Mouse (Mus musculus) heart, embryonic 16.5 days (tissue): ENCODE measurements around the gene Mecp2. TPM values are rescaled to one million over a fixed set of nuclear protein-coding genes. Genes with fewer than 3 reads are reported as not detected.

Experiments
- ATAC-seq: fragments of 200-750 bp; cut with Nextera tagmentation; replicated peaks from 2 replicates; pipeline ENCODE4 v1.8.0; 2017; ENCODE audit warnings: moderate number of reproducible peaks; ENCODE audit not compliant: insufficient read depth, low FRiP score; ENCODE audit errors: extremely low read depth
- H3K27ac ChIP-seq: fragments of 300-500 bp; sonication (generic); 2 replicates; pipeline ENCODE4 v1.5.1; 2014; ENCODE audit warnings: mild to moderate bottlenecking, low read length, control low read depth, moderate library complexity
- H3K27me3 ChIP-seq: fragments of 300-500 bp; sonication (generic); 2 replicates; pipeline ENCODE4 v1.6.1; 2014; ENCODE audit warnings: low read length, mixed read lengths; ENCODE audit not compliant: control insufficient read depth, insufficient read depth
- H3K36me3 ChIP-seq: fragments of 300-500 bp; sonication (generic); 2 replicates; pipeline ENCODE4 v1.6.1; 2014; ENCODE audit not compliant: control insufficient read depth, insufficient read depth
- H3K4me1 ChIP-seq: fragments of 300-500 bp; sonication (generic); 2 replicates; pipeline ENCODE4 v1.6.1; 2014; ENCODE audit warnings: low read length, mixed read lengths; ENCODE audit not compliant: control insufficient read depth, insufficient read depth
- H3K4me2 ChIP-seq: fragments of 300-500 bp; sonication (generic); 2 replicates; pipeline ENCODE4 v1.6.1; 2014; ENCODE audit warnings: low read depth, mild to moderate bottlenecking, control low read depth, low read length
- H3K4me3 ChIP-seq: fragments of 300-500 bp; sonication (generic); 2 replicates; pipeline ENCODE4 v1.5.1; 2014; ENCODE audit warnings: mild to moderate bottlenecking, control low read depth, low read length
- H3K9ac ChIP-seq: fragments of 300-500 bp; sonication (generic); 2 replicates; pipeline ENCODE4 v1.6.1; 2014; ENCODE audit warnings: low read length, control low read depth
- H3K9me3 ChIP-seq: fragments of 300-500 bp; sonication (generic); replicated peaks from 2 replicates; pipeline ENCODE4 v1.6.1; 2016; ENCODE audit warnings: low read length; ENCODE audit not compliant: control insufficient read depth
- WGBS: fragments of 180-500 bp; shearing (Covaris S2); extraction: QIAGEN DNeasy Blood & Tissue Kit; methylation state at CpG from one replicate; pipeline ENCODE4 v1.1.7; 2014; 5-methylcytosine and 5-hydroxymethylcytosine counted together
- microRNA counts: library from miRNA; unstranded; fragments of <30 nt; microRNA quantifications from one replicate; lab custom pipeline; 2016
- microRNA-seq: library from miRNA; unstranded; fragments of <30 nt; microRNA quantifications from one replicate; pipeline ENCODE4, GENCODE M21; 2017
- polyA plus RNA-seq: library from polyadenylated mRNA; unstranded; fragments of >200 nt; fragmentation: Nextera tagmentation; extraction: Ambion mirVana; gene quantifications from 2 replicates; pipeline ENCODE4 v1.2.1, GENCODE M21; 2015

The Mecp2 gene
- polyA plus RNA-seq, 1 experiment from 2014 or later, result 11.3 TPM

DNA sequence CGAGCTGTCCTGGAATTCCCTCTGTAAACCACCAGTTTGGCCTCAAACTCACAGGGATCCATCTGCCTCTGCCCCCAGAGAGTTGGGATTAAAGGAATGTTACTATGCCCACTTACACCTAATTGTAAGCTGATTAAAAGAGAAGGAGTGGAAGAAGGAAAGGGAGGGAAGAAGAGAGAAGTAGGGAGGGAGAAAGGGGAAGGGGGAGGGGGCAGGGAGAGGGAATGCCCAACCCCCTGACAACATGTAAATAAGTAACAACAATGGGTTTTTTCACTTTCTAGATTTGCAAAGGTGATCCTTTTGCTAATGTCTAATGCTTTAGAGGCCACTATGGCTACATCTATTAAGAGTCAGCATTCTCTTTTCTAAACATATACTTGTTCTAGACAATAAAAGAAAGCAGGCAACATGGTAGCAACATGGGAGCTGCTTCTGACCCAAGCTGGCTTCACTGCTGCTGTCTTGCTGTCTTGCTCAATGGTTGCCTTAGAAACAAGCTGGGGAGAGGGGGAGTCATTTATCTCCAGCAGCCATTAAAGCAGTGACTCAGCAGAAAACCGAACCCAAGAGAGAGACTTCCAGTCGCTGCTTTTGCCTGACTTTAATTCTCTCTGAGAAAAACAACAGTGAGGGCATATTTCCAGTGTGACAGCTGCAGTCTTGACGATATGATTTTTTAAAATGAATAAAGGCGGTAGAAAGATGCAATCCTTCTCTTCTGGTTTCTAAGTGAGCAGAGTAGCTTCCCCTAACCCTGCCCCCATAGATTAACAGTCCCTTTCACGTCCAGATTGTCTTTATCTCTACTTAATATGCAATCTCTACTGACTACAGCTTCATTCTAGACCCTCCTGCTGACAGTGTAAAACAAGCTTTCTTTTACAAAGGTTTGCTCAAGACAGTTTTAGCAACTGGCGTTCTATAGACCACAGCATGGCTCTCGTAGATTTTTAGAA, 136.0 kb downstream of the Mecp2 start:
- Histone ChIP-seq H3K4me2 (no peak overlapping the region), H3K27me3 (no peaks in the 10 kb centered on the region), H3K27ac (no peak overlapping the region; the same call in 1 of the 2 replicates), H3K4me1 (no peaks in the 10 kb centered on the region), H3K9ac (no peak overlapping the region), H3K36me3 (no peaks in the 10 kb centered on the region), H3K9me3 (no peaks in the 10 kb centered on the region), H3K4me3 (no peak overlapping the region)
- WGBS, result 26% methylated on average over 8 of the region's 8 CpGs
- ATAC-seq, result no peak

DNA sequence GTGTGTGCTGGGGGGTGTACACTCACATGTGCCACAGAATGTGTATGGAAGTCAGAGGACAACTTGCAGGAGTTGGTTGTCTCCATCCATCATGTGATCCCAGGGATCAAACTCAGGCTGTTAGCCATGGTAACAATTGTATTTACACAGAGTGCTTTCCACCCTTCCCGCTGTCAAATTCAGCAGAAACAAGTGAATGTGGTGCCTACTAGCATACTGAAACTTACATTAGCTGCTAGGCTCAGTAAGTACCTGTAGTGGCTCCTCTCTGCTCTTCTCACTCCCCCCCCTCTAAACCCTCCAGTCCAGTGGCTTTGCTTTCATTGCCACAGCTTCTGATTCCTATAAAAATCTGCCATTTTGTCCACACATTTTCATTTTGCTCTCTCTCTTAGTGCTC, 157.4 kb downstream of the Mecp2 start:
- no peaks in the 10 kb centered on the region for H3K9me3 ChIP-seq
- 73% methylated on average over 1 of the region's 1 CpGs for WGBS

More for the DNA sequence above, 157.4 kb downstream of the Mecp2 start:
- H3K4me2 ChIP-seq, result no peak overlapping the region
- no peak for ATAC-seq
- no peaks in the 10 kb centered on the region for H3K36me3 ChIP-seq
- H3K4me3 ChIP-seq, result no peak overlapping the region
- H3K4me1 ChIP-seq, result no peaks in the 10 kb centered on the region
- no peak overlapping the region for H3K9ac ChIP-seq
- H3K27ac ChIP-seq, result no peak overlapping the region
- no peaks in the 10 kb centered on the region for H3K27me3 ChIP-seq

MicroRNAs within 50 kb of the gene (microRNA counts, 519-probe panel; counts per million panel counts)
- microRNA mmu-miR-718 (lab: Ali Mortazavi, UCI), result not detected

Small RNAs within 50 kb of the gene (microRNA-seq; reads per million reads assigned to microRNA genes)
- gene Mir5132 (1.2 reads per million), gene Mir718 (not detected)

Other genes with a start within 250 kb of the Mecp2 start
- gene Avpr2, start 243.3 kb downstream of the Mecp2 start, polyA plus RNA-seq, result 0.06 and 0.09 TPM in 2 replicates
- gene L1cam, start 239.3 kb downstream of the Mecp2 start, polyA plus RNA-seq, result 0.60 and 0.77 TPM in 2 replicates
- 3.7 and 4.7 TPM in 2 replicates for gene Arhgap4, start 213.5 kb downstream of the Mecp2 start, polyA plus RNA-seq
- 89.8 and 97.1 TPM in 2 replicates for gene Naa10, start 213.4 kb downstream of the Mecp2 start, polyA plus RNA-seq
- 60.0 and 61.1 TPM in 2 replicates for gene Renbp, start 204.5 kb downstream of the Mecp2 start, polyA plus RNA-seq
- gene Hcfc1, start 169.0 kb downstream of the Mecp2 start, polyA plus RNA-seq, result 27.8 and 28.1 TPM in 2 replicates
- 53.0 and 55.9 TPM in 2 replicates for gene Irak1, start 111.4 kb downstream of the Mecp2 start, polyA plus RNA-seq
- gene Opn1mw, start 7.9 kb downstream of the Mecp2 start, polyA plus RNA-seq, result not detected in 2 replicates
- gene Tex28, start 32.5 kb upstream of the Mecp2 start, polyA plus RNA-seq, result not detected in 2 replicates
- 0.09 and 0.10 TPM in 2 replicates for gene Tktl1, start 41.9 kb upstream of the Mecp2 start, polyA plus RNA-seq
- gene Flna, start 114.5 kb upstream of the Mecp2 start, polyA plus RNA-seq, result 129 and 177 TPM in 2 replicates
- gene Emd, start 119.3 kb upstream of the Mecp2 start, polyA plus RNA-seq, result 13.0 and 16.2 TPM in 2 replicates
- gene Rpl10, start 135.4 kb upstream of the Mecp2 start, polyA plus RNA-seq, result 368 and 465 TPM in 2 replicates
- 77.6 and 87.9 TPM in 2 replicates for gene Taz, start 146.5 kb upstream of the Mecp2 start, polyA plus RNA-seq
- gene Dnase1l1, start 147.0 kb upstream of the Mecp2 start, polyA plus RNA-seq, result 15.7 and 17.3 TPM in 2 replicates
- 126 and 131 TPM in 2 replicates for gene Atp6ap1, start 161.7 kb upstream of the Mecp2 start, polyA plus RNA-seq
- gene Gdi1, start 169.6 kb upstream of the Mecp2 start, polyA plus RNA-seq, result 144 and 150 TPM in 2 replicates
- 55.0 and 56.6 TPM in 2 replicates for gene Fam50a, start 177.7 kb upstream of the Mecp2 start, polyA plus RNA-seq
- 3.3 and 5.6 TPM in 2 replicates for gene Plxna3, start 193.7 kb upstream of the Mecp2 start, polyA plus RNA-seq
- gene Lage3, start 218.3 kb upstream of the Mecp2 start, polyA plus RNA-seq, result 79.3 and 81.7 TPM in 2 replicates
- 61.2 and 66.1 TPM in 2 replicates for gene Ubl4a, start 237.9 kb upstream of the Mecp2 start, polyA plus RNA-seq
- gene Slc10a3, start 238.0 kb upstream of the Mecp2 start, polyA plus RNA-seq, result 14.9 and 17.2 TPM in 2 replicates